Mouse (Mus musculus) right cerebral cortex, postnatal 25 days (tissue): Measurements from ENCODE around the gene Fer.

Experiments
- DNase-seq: peaks from one replicate; pipeline ENCODE4 v3.0.0; 2022

The Fer gene

GRCm38 (mm10) chr17:63980167-63980566 is 117.3 kb downstream of the Fer start:
- no peak for DNase-seq

GRCm38 (mm10) chr17:63988710-63989109 is 125.8 kb downstream of the Fer start:
- no peak for DNase-seq

GRCm38 (mm10) chr17:63991160-63991559 is 128.3 kb downstream of the Fer start:
- DNase-seq, result no peak

GRCm38 (mm10) chr17:63995921-63996320 is 133.1 kb downstream of the Fer start:
- no peak for DNase-seq

GRCm38 (mm10) chr17:63997643-63998042 is 134.8 kb downstream of the Fer start:
- no peak for DNase-seq

- no peak for DNase-seq
Measured at GRCm38 (mm10) chr17:64003444-64003843, 140.6 kb downstream of the Fer start.

- no peak for DNase-seq
Measured at GRCm38 (mm10) chr17:64005575-64006249, 142.8 kb downstream of the Fer start.

GRCm38 (mm10) chr17:64016606-64017005 is 153.7 kb downstream of the Fer start:
- no peak for DNase-seq

GRCm38 (mm10) chr17:64018240-64018639 is 155.4 kb downstream of the Fer start:
- DNase-seq, result no peak

- DNase-seq, result no peak
Measured at GRCm38 (mm10) chr17:64018870-64019269, 156.0 kb downstream of the Fer start.

- no peak for DNase-seq
Measured at GRCm38 (mm10) chr17:64019646-64020045, 156.8 kb downstream of the Fer start.

GRCm38 (mm10) chr17:64026485-64026884 is 163.6 kb downstream of the Fer start:
- no peak for DNase-seq

GRCm38 (mm10) chr17:64041771-64042170 is 178.9 kb downstream of the Fer start:
- DNase-seq, result no peak

GRCm38 (mm10) chr17:64045326-64045725 is 182.5 kb downstream of the Fer start:
- peak; percentile 58 for DNase-seq

- no peak for DNase-seq
Measured at GRCm38 (mm10) chr17:64046557-64046956, 183.7 kb downstream of the Fer start.

GRCm38 (mm10) chr17:64050911-64051310 is 188.0 kb downstream of the Fer start:
- no peak for DNase-seq

GRCm38 (mm10) chr17:64053636-64054035 is 190.8 kb downstream of the Fer start:
- no peak for DNase-seq

- DNase-seq, result no peak
Measured at GRCm38 (mm10) chr17:64060529-64060928, 197.7 kb downstream of the Fer start.

GRCm38 (mm10) chr17:64065243-64065642 is 202.4 kb downstream of the Fer start:
- DNase-seq, result no peak

- DNase-seq, result peak; percentile 23
Measured at GRCm38 (mm10) chr17:64077392-64077791, 214.5 kb downstream of the Fer start.

GRCm38 (mm10) chr17:64084751-64085150 is 221.9 kb downstream of the Fer start:
- no peak for DNase-seq

GRCm38 (mm10) chr17:64085493-64085892 is 222.6 kb downstream of the Fer start:
- DNase-seq, result no peak

GRCm38 (mm10) chr17:64086875-64087608 is 224.2 kb downstream of the Fer start:
- no peak for DNase-seq

- DNase-seq, result no peak
Measured at GRCm38 (mm10) chr17:64087871-64088270, 225.0 kb downstream of the Fer start.

- no peak for DNase-seq
Measured at GRCm38 (mm10) chr17:64093716-64094115, 230.9 kb downstream of the Fer start.
